8 mouse cellular contexts compared by ENCODE assay signal in genomic region chr7:80152152-80152551, GRCm38 (mm10). TPM values are rescaled to one million over a fixed set of nuclear protein-coding genes. Genes with fewer than 3 reads are reported as not detected.
DNase-seq lines count a peak whose midpoint lies in the region; ATAC-seq and TF ChIP-seq lines count a peak whose summit lies in the region.
"Had no signal": no experiment of that assay in that cellular context is flagged by ENCODE, and none has a peak within 500 bp of the region (broad histone marks: within the 10 kb centered on the region; RNA-seq: fewer than 3 reads in every experiment).

No protein-coding gene starts in this region.

- peaks cover 11% of the 10 kb centered on the region for H3K4me1 ChIP-seq in kidney, embryonic 16.5 days (ENCODE audit: insufficient read depth, low read length)
- 0 out of 2 replicates have a peak, but pooled peaks cover 2% of the 10 kb centered on the region for H3K4me1 ChIP-seq in midbrain, embryonic 15.5 days

- WGBS in kidney, embryonic 16.5 days, result 65% methylated on average over 6 of the region's 6 CpGs
- WGBS in midbrain, embryonic 15.5 days, result 62% methylated on average over 6 of the region's 6 CpGs

- no peaks in the 10 kb centered on the region for H3K36me3 ChIP-seq in kidney, embryonic 16.5 days (ENCODE audit: insufficient read depth, low read length)
- no peaks in the 10 kb centered on the region for H3K36me3 ChIP-seq in C2C12 (ENCODE audit: control insufficient read depth, insufficient read depth)
- H3K36me3 ChIP-seq in midbrain, embryonic 15.5 days (replicated peaks), result no peaks in the 10 kb centered on the region

- no peak overlapping the region for H3K4me3 ChIP-seq in kidney, embryonic 16.5 days (ENCODE audit: low read length)
- H3K4me3 ChIP-seq in C2C12 (ENCODE audit: insufficient read depth, poor library complexity, severe bottlenecking), result no peak overlapping the region
- no peak overlapping the region for H3K4me3 ChIP-seq in midbrain, embryonic 15.5 days

- H3ac ChIP-seq in C2C12 (ENCODE audit: control insufficient read depth, insufficient read length, low read depth), result no peak overlapping the region

- H3K79me2 ChIP-seq in C2C12 (ENCODE audit: control insufficient read depth, insufficient read depth), result no peaks in the 10 kb centered on the region

- no peaks in the 10 kb centered on the region for H3K79me3 ChIP-seq in C2C12 (ENCODE audit: low read depth)

- no peaks in the 10 kb centered on the region for H3K9me3 ChIP-seq in kidney, embryonic 16.5 days (ENCODE audit: low read length)
- H3K9me3 ChIP-seq in midbrain, embryonic 15.5 days, result no peaks in the 10 kb centered on the region

- no peak for ATAC-seq in kidney, embryonic 16.5 days (ENCODE audit: low FRiP score, low TSS enrichment)
- no peak for ATAC-seq in midbrain, embryonic 15.5 days (replicated peaks)

- no peak for TF ChIP-seq CTCF in C2C12 (IDR thresholded peaks at IDR 0.05; ENCODE audit: control insufficient read depth, insufficient read depth, insufficient read length)

- H3K27me3 ChIP-seq in kidney, embryonic 16.5 days (ENCODE audit: insufficient read depth, low read length), result no peaks in the 10 kb centered on the region
- no peaks in the 10 kb centered on the region for H3K27me3 ChIP-seq in C2C12 (ENCODE audit: control insufficient read depth, insufficient read depth, insufficient read length)
- H3K27me3 ChIP-seq in midbrain, embryonic 15.5 days (replicated peaks), result no peaks in the 10 kb centered on the region

- H3K4me2 ChIP-seq in kidney, embryonic 16.5 days (replicated peaks; ENCODE audit: low read depth, low read length), result no peak overlapping the region
- H3K4me2 ChIP-seq in midbrain, embryonic 15.5 days, result no peak overlapping the region

- DNase-seq in kidney, postnatal 4 days, result peak; percentile 34 to 42
- peak; percentile 84 for DNase-seq in 416B (ENCODE audit: low read depth)
- peak; percentile 45 for DNase-seq in embryo, embryonic 10.5 days (ENCODE audit: low spot score)
- no peak for DNase-seq in frontal cortex, postnatal 10 days (ENCODE audit: low spot score in 2 of 2)
- DNase-seq: layer of hippocampus, postnatal 36 days had no signal

- no peak overlapping the region for H3K9ac ChIP-seq in kidney, embryonic 16.5 days (replicated peaks; ENCODE audit: low read length)
- no peak overlapping the region for H3K9ac ChIP-seq in midbrain, embryonic 15.5 days

- H3K27ac ChIP-seq in kidney, embryonic 16.5 days (ENCODE audit: low read length), result no peak overlapping the region
- no peak overlapping the region for H3K27ac ChIP-seq in midbrain, embryonic 15.5 days

TF ChIP-seq in C2C12, 6 proteins besides CTCF, POLR2A, EP300 and RAD21:
- TF ChIP-seq USF1 (IDR thresholded peaks at IDR 0.05; ENCODE audit: low read depth) (peak; percentile 15), MAX (IDR thresholded peaks at IDR 0.05) (no peak)

RNA-seq across cellular contexts. Expression of gene Sema4b, which starts 34.5 kb away (rescaled TPM):
- 17.7 and 23.7 TPM in 2 replicates for polyA plus RNA-seq in kidney, embryonic 16.5 days (2015; fragmentation: Nextera tagmentation; extraction: Ambion mirVana)
- 19.8 TPM for polyA plus RNA-seq in C2C12 (2012; fragmentation: generic; extraction: Trizol)
- 26.9 and 27.0 TPM in 2 replicates for polyA plus RNA-seq in midbrain, embryonic 15.5 days (2015; fragmentation: Nextera tagmentation; extraction: Ambion mirVana)

RNA-seq across cellular contexts. Expression of gene Idh2, which starts 37.0 kb away (rescaled TPM):
- polyA plus RNA-seq in kidney, embryonic 16.5 days (2015; fragmentation: Nextera tagmentation; extraction: Ambion mirVana), result 782 and 850 TPM in 2 replicates
- 244 TPM for polyA plus RNA-seq in C2C12 (2012; fragmentation: generic; extraction: Trizol)
- polyA plus RNA-seq in midbrain, embryonic 15.5 days (2015; fragmentation: Nextera tagmentation; extraction: Ambion mirVana), result 242 and 249 TPM in 2 replicates

Comparison
In these comparisons a context has a peak if more than half of its experiments do, and no peak if none do; other contexts are left out.
1. DNase-seq: peak in kidney, postnatal 4 days (2 of 2), 416B (single experiment) and embryo, embryonic 10.5 days (single experiment); none in frontal cortex, postnatal 10 days (0 of 2).